Mouse (Mus musculus): Measurements from ENCODE around the gene Fut2.
"Not testable (repeated sequence)": the region's sequence is repeated elsewhere in the genome, so short reads cannot be mapped to it uniquely, and the experiment has no call there.

The Fut2 gene

GRCm38 (mm10) chr7:45677627-45678295 is 11.6 kb upstream of the Fut2 start:
- no peak for DNase-seq (ENCODE audit: low spot score)

- no peak for DNase-seq (ENCODE audit: low spot score)
These were observed 2.7 kb upstream of the Fut2 start for GRCm38 (mm10) chr7:45668921-45669320.

- DNase-seq (ENCODE audit: low spot score) = peak; percentile 22
These were observed 1.6 kb upstream of the Fut2 start for GRCm38 (mm10) chr7:45667761-45668160.

GRCm38 (mm10) chr7:45665303-45666138 is 673 bp downstream of the Fut2 start:
- DNase-seq (ENCODE audit: low spot score) = no peak

GRCm38 (mm10) chr7:45661702-45662101 is 4.5 kb downstream of the Fut2 start:
- DNase-seq (ENCODE audit: low spot score) = not testable (repeated sequence)

GRCm38 (mm10) chr7:45660746-45661478 is 5.3 kb downstream of the Fut2 start:
- no peak for DNase-seq (ENCODE audit: low spot score)

GRCm38 (mm10) chr7:45654424-45655047 is 11.7 kb downstream of the Fut2 start:
- DNase-seq (ENCODE audit: low spot score) = no peak

GRCm38 (mm10) chr7:45650484-45650883 is 15.7 kb downstream of the Fut2 start:
- DNase-seq (ENCODE audit: low spot score) = not testable (repeated sequence)

- DNase-seq (ENCODE audit: low spot score) = peak; percentile 48
These were observed 16.8 kb downstream of the Fut2 start for GRCm38 (mm10) chr7:45649351-45649750.

- DNase-seq (ENCODE audit: low spot score) = no peak
These were observed 19.5 kb downstream of the Fut2 start for GRCm38 (mm10) chr7:45646671-45647070.

GRCm38 (mm10) chr7:45645591-45645971 is 20.6 kb downstream of the Fut2 start:
- DNase-seq (ENCODE audit: low spot score) = no peak

GRCm38 (mm10) chr7:45644872-45645590 is 21.2 kb downstream of the Fut2 start:
- no peak for DNase-seq (ENCODE audit: low spot score)

GRCm38 (mm10) chr7:45644183-45644582 is 22.0 kb downstream of the Fut2 start:
- DNase-seq (ENCODE audit: low spot score) = no peak

GRCm38 (mm10) chr7:45643441-45644178 is 22.6 kb downstream of the Fut2 start:
- peak; percentile 62 for DNase-seq (ENCODE audit: low spot score)

- DNase-seq (ENCODE audit: low spot score) = no peak
These were observed 23.5 kb downstream of the Fut2 start for GRCm38 (mm10) chr7:45642503-45643255.

- DNase-seq (ENCODE audit: low spot score) = no peak
These were observed 24.1 kb downstream of the Fut2 start for GRCm38 (mm10) chr7:45642083-45642482.

- peak; percentile 11 for DNase-seq (ENCODE audit: low spot score)
These were observed 24.7 kb downstream of the Fut2 start for GRCm38 (mm10) chr7:45641391-45642040.

GRCm38 (mm10) chr7:45640191-45640957 is 25.8 kb downstream of the Fut2 start:
- DNase-seq (ENCODE audit: low spot score) = no peak

- DNase-seq (ENCODE audit: low spot score) = no peak
These were observed 26.6 kb downstream of the Fut2 start, which contains the start of gene Mamstr for GRCm38 (mm10) chr7:45639561-45640027. Gene Mamstr (plus strand): TSS chr7:45639977.
